Mouse (Mus musculus): ENCODE measurements around the gene Atg2a. TPM values are rescaled to one million over a fixed set of nuclear protein-coding genes. Genes with fewer than 3 reads are reported as not detected.

Atg2a gene
- total and polyA plus RNA-seq, 3 experiments: 7.0 to 44.4 (median 31.8) TPM

DNA sequence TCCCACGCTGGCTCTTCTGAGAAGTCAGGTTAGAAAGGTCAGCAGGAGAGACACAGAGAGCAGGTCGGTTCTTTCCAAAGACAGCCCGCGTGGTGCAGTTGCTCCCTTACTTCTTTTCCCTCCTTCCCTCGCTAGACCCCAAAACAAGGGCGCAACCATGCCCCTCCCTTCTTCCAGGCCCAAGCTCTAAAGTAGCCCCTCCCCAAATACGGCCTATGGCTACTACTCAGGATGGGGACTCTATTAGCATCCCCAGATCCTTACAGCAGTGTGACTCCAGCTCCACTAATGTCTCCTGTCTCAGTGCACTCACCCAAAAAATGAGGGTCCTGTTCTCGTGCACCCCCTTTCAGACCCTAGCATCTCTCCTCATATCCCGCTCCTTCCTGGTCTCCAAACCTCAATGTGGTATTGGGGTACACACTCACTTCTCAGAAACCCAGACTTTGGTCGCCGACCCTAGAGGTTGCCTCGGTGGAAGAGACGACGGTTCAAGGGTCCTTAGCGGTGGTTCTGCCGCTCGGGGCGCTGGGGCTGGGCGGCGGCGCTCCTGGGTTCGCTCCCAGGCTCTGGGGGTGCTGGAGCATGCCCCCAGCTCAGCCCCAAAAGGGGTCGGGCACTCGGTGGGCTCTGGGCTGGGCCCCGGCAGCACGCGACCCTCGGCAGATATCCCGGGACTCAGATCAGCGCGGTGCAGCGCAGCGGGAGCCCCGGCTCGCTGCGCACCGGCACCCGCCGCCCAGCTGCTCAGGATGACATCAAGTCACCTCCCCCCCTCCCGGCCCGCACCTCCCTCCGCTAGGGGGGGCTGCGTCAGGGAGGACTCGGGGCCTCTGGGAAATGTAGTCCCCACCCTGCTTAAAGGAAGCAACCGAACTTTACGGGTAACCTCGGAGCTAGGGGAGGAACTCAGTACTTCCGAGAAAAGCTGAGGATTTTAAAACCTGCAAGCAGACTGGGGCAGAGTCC is 6.1 kb upstream of the Atg2a start, which contains the start of gene Ppp2r5b:
Gene Ppp2r5b (minus strand): TSS at position 789 of the 969 bp plus-strand sequence.
- TF ChIP-seq POLR2AphosphoS5 (IDR thresholded peaks at IDR 0.05; ENCODE audit: insufficient replicate concordance, low read depth, low read length): no peak
- no peak for TF ChIP-seq GATA1 (IDR thresholded peaks at IDR 0.05; ENCODE audit: borderline replicate concordance, low read length)
- no peak for TF ChIP-seq GATA2 (IDR thresholded peaks at IDR 0.05; ENCODE audit: borderline replicate concordance, low read depth, low read length)
- TF ChIP-seq TAL1 (conservative IDR thresholded peaks at IDR 0.05; ENCODE audit: low read depth, low read length): no peak
- no peak for TF ChIP-seq CTCF (IDR thresholded peaks at IDR 0.05; ENCODE audit: low read depth, low read length)
- H3K36me3 ChIP-seq (replicated peaks): peaks cover 38% of the 10 kb centered on the region
- ATAC-seq (ENCODE audit: extremely low read depth, insufficient number of reproducible peaks, low FRiP score, poor library complexity, severe bottlenecking) (peak; percentile 66), DNase-seq (ENCODE audit: low spot score) (peak; percentile 88)
- peaks cover 43% of the 10 kb centered on the region for H3K4me1 ChIP-seq (ENCODE audit: insufficient read depth, low read depth, low read length)
- H3K27me3 ChIP-seq (ENCODE audit: insufficient read depth, low read length): peaks cover 5% of the 10 kb centered on the region; the same call in 1 of the 2 replicates
- H3K4me3 ChIP-seq (ENCODE audit: low read depth, low read length): peak within 1 kb of the TSS; percentile 75
- H3K9me3 ChIP-seq (replicated peaks): no peaks in the 10 kb centered on the region

- peak overlapping the region; percentile 75 for H3K4me3 ChIP-seq (ENCODE audit: low read depth, low read length)
- DNase-seq (ENCODE audit: low spot score): peak; percentile 74
- H3K36me3 ChIP-seq (replicated peaks): peaks cover 31% of the 10 kb centered on the region
- no peaks in the 10 kb centered on the region for H3K9me3 ChIP-seq (replicated peaks)
- no peak for TF ChIP-seq CTCF (IDR thresholded peaks at IDR 0.05; ENCODE audit: low read depth, low read length)
- ATAC-seq (ENCODE audit: extremely low read depth, insufficient number of reproducible peaks, low FRiP score, poor library complexity, severe bottlenecking): peak; percentile 73
- H3K27me3 ChIP-seq (ENCODE audit: insufficient read depth, low read length): peaks cover 5% of the 10 kb centered on the region; the same call in 1 of the 2 replicates
- H3K4me1 ChIP-seq (ENCODE audit: insufficient read depth, low read depth, low read length): peaks cover 50% of the 10 kb centered on the region
Observed at GRCm38 (mm10) chr19:6236053-6236441, 5.4 kb upstream of the Atg2a start.

DNA sequence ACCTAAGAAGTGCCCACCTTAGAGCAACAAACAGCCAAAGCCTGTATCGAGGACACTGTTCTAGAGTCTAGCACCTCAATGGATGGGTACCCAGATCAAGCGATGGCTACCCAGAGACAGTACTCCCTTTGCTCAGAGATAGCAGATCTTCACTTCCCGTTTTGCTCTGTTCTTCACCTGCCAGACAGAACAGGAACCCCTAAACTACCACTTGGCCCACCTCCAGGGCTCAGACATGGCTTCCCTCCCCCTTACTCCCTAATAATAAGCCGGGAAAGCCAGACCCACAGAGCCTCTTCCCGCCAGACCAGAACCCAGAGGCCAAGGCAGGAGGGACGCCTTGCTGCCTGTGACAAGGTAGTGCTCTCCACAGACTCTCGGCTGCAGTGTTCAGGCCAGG is 4.6 kb upstream of the Atg2a start:
- TF ChIP-seq GATA2 (IDR thresholded peaks at IDR 0.05; ENCODE audit: borderline replicate concordance, low read depth, low read length) (no peak), POLR2AphosphoS5 (IDR thresholded peaks at IDR 0.05; ENCODE audit: insufficient replicate concordance, low read depth, low read length) (no peak), TAL1 (conservative IDR thresholded peaks at IDR 0.05; ENCODE audit: low read depth, low read length) (no peak), CTCF (IDR thresholded peaks at IDR 0.05; ENCODE audit: low read depth, low read length) (no peak), GATA1 (IDR thresholded peaks at IDR 0.05; ENCODE audit: borderline replicate concordance, low read length) (no peak)
- Histone ChIP-seq H3K4me3 (ENCODE audit: low read depth, low read length) (no peak overlapping the region), H3K4me1 (ENCODE audit: insufficient read depth, low read depth, low read length) (peaks cover 54% of the 10 kb centered on the region), H3K27me3 (ENCODE audit: insufficient read depth, low read length) (peaks cover 5% of the 10 kb centered on the region; the same call in 1 of the 2 replicates), H3K36me3 (replicated peaks) (peaks cover 23% of the 10 kb centered on the region), H3K9me3 (replicated peaks) (no peaks in the 10 kb centered on the region)
- DNase-seq (ENCODE audit: low spot score): no peak
- ATAC-seq (ENCODE audit: extremely low read depth, insufficient number of reproducible peaks, low FRiP score, poor library complexity, severe bottlenecking): no peak

- no peaks in the 10 kb centered on the region for H3K9me3 ChIP-seq (replicated peaks)
- DNase-seq (ENCODE audit: low spot score) (no peak), ATAC-seq (ENCODE audit: extremely low read depth, insufficient number of reproducible peaks, low FRiP score, poor library complexity, severe bottlenecking) (no peak)
- peaks cover 15% of the 10 kb centered on the region for H3K36me3 ChIP-seq (replicated peaks)
- no peak overlapping the region for H3K4me3 ChIP-seq (ENCODE audit: low read depth, low read length)
- peaks cover 5% of the 10 kb centered on the region; the same call in 1 of the 2 replicates for H3K27me3 ChIP-seq (ENCODE audit: insufficient read depth, low read length)
- TF ChIP-seq GATA1 (IDR thresholded peaks at IDR 0.05; ENCODE audit: borderline replicate concordance, low read length): no peak
- no peak for TF ChIP-seq TAL1 (conservative IDR thresholded peaks at IDR 0.05; ENCODE audit: low read depth, low read length)
- peaks cover 72% of the 10 kb centered on the region for H3K4me1 ChIP-seq (ENCODE audit: insufficient read depth, low read depth, low read length)
Observed at GRCm38 (mm10) chr19:6238740-6239139, 2.7 kb upstream of the Atg2a start.

DNA sequence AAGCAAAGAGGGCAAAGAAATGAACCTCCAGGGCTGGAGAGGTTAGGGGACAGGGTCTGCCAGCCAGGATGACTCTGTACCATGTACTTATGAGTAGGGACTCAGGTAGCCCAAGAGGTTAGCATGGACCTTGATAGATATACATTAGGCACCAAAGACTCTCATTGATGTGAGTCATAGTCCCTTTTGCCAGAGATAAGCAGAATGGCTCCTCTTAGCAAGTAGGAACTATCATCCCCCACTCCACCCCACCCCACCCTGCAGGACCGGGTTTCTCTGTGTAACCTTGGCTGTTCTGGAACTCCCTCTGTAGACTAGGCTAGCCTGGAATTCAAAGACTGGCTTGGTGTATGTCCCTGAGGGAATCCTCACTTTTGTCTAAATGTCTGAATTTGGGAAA is 1.3 kb upstream of the Atg2a start:
- ATAC-seq (ENCODE audit: extremely low read depth, insufficient number of reproducible peaks, low FRiP score, poor library complexity, severe bottlenecking): no peak
- Histone ChIP-seq H3K27me3 (ENCODE audit: insufficient read depth, low read length) (no peaks in the 10 kb centered on the region), H3K36me3 (replicated peaks) (peaks cover 22% of the 10 kb centered on the region), H3K4me3 (ENCODE audit: low read depth, low read length) (no peak overlapping the region), H3K4me1 (ENCODE audit: insufficient read depth, low read depth, low read length) (peaks cover 60% of the 10 kb centered on the region), H3K9me3 (replicated peaks) (no peaks in the 10 kb centered on the region)
- DNase-seq (ENCODE audit: low spot score): no peak
- no peak for TF ChIP-seq POLR2AphosphoS5 (IDR thresholded peaks at IDR 0.05; ENCODE audit: insufficient replicate concordance, low read depth, low read length)
- no peak for TF ChIP-seq GATA1 (IDR thresholded peaks at IDR 0.05; ENCODE audit: borderline replicate concordance, low read length)
- TF ChIP-seq CTCF (IDR thresholded peaks at IDR 0.05; ENCODE audit: low read depth, low read length): no peak

DNA sequence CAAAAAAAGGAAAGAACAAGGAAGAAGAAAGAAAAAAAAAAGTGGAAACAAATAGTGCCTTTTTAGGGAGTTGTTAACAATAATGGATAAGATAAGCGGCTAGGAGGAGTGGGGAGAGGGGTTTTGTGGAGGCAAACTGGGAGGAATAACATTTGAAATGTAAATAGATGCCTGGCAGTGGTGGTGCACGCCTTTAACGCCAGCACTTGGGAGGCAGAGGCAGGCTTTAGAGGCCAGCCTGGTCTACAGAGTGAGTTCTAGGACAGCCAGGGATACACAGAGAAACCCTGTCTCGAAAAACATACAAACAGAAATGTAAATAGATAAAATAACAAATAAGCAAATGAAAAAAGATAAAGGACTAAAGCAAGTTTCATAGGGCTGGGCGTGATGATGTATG is 743 bp upstream of the Atg2a start:
- peaks cover 56% of the 10 kb centered on the region for H3K4me1 ChIP-seq (ENCODE audit: insufficient read depth, low read depth, low read length)
- ATAC-seq (ENCODE audit: extremely low read depth, insufficient number of reproducible peaks, low FRiP score, poor library complexity, severe bottlenecking) (no peak), DNase-seq (ENCODE audit: low spot score) (no peak)
- TF ChIP-seq GATA2 (IDR thresholded peaks at IDR 0.05; ENCODE audit: borderline replicate concordance, low read depth, low read length) (no peak), POLR2AphosphoS5 (IDR thresholded peaks at IDR 0.05; ENCODE audit: insufficient replicate concordance, low read depth, low read length) (no peak), CTCF (IDR thresholded peaks at IDR 0.05; ENCODE audit: low read depth, low read length) (no peak), GATA1 (IDR thresholded peaks at IDR 0.05; ENCODE audit: borderline replicate concordance, low read length) (no peak), TAL1 (conservative IDR thresholded peaks at IDR 0.05; ENCODE audit: low read depth, low read length) (no peak)
- H3K4me3 ChIP-seq (ENCODE audit: low read depth, low read length): peak overlapping the region; percentile 28; the same call in 1 of the 2 replicates
- no peaks in the 10 kb centered on the region for H3K9me3 ChIP-seq (replicated peaks)
- H3K27me3 ChIP-seq (ENCODE audit: insufficient read depth, low read length): no peaks in the 10 kb centered on the region
- peaks cover 27% of the 10 kb centered on the region for H3K36me3 ChIP-seq (replicated peaks)
